Mouse (Mus musculus): Measurements from ENCODE around the gene Clcn3. TPM values are rescaled to one million over a fixed set of nuclear protein-coding genes. Genes with fewer than 3 reads are reported as not detected.

Gene Clcn3
- polyA plus RNA-seq, 1 experiment from 2014 or later, result 53.4 TPM

- no peak overlapping the region for H3K27ac ChIP-seq
- H3K27me3 ChIP-seq, result no peaks in the 10 kb centered on the region
- no peak overlapping the region for H3K9ac ChIP-seq
- no peak for ATAC-seq (ENCODE audit: low FRiP score)
- no peak overlapping the region for H3K4me2 ChIP-seq
- 68% methylated on average over 4 of the region's 4 CpGs for WGBS
- no peak overlapping the region for H3K4me3 ChIP-seq (replicated peaks)
- H3K36me3 ChIP-seq (replicated peaks), result no peaks in the 10 kb centered on the region
- H3K9me3 ChIP-seq, result no peaks in the 10 kb centered on the region
- peaks cover 12% of the 10 kb centered on the region for H3K4me1 ChIP-seq
These were observed 33.2 kb downstream of the Clcn3 start for GRCm38 (mm10) chr8:60949859-60950258.

GRCm38 (mm10) chr8:60947503-60947902, 35.6 kb downstream of the Clcn3 start:
- Histone ChIP-seq H3K9ac (no peak overlapping the region), H3K27me3 (no peaks in the 10 kb centered on the region), H3K4me3 (replicated peaks) (no peak overlapping the region), H3K4me1 (peaks cover 7% of the 10 kb centered on the region), H3K27ac (no peak overlapping the region), H3K4me2 (no peak overlapping the region), H3K36me3 (replicated peaks) (no peaks in the 10 kb centered on the region), H3K9me3 (no peaks in the 10 kb centered on the region)
- ATAC-seq (ENCODE audit: low FRiP score), result no peak

DNA sequence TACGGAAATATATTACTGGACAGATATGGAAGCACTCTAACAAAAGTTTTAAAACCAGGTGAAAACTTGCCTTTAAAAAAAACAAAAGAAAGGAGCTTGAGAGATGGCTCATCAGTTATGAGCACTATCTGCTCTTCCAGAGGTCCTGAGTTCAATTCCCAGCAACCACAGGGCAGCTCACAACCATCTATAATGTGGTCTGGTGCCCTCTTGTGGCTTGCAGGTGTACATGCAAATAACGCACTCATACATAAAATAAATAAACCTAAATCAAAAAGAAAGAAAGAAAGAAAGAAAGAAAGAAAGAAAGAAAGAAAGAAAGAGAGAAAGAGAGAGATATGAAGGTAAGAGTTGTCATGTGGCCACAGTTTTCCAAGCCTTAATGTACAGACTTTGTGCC, 40.2 kb downstream of the Clcn3 start:
- no peak overlapping the region for H3K4me3 ChIP-seq (replicated peaks)

GRCm38 (mm10) chr8:60938717-60939424, 44.2 kb downstream of the Clcn3 start:
- ATAC-seq (ENCODE audit: low FRiP score), result no peak
- H3K36me3 ChIP-seq (replicated peaks), result peaks cover 4% of the 10 kb centered on the region
- H3K4me3 ChIP-seq (replicated peaks), result no peak overlapping the region
- H3K27me3 ChIP-seq, result no peaks in the 10 kb centered on the region
- H3K4me2 ChIP-seq, result no peak overlapping the region
- H3K9me3 ChIP-seq, result no peaks in the 10 kb centered on the region
- H3K9ac ChIP-seq, result no peak overlapping the region
- 11% methylated on average over 3 of the region's 3 CpGs for WGBS
- H3K27ac ChIP-seq, result no peak overlapping the region
- H3K4me1 ChIP-seq, result peaks cover 7% of the 10 kb centered on the region

More for the DNA sequence above, 40.2 kb downstream of the Clcn3 start:
- H3K4me1 ChIP-seq, result peaks cover 7% of the 10 kb centered on the region
- ATAC-seq (ENCODE audit: low FRiP score), result no peak
- WGBS, result 96% methylated on average over 2 of the region's 2 CpGs
- H3K27me3 ChIP-seq, result no peaks in the 10 kb centered on the region
- H3K9me3 ChIP-seq, result no peaks in the 10 kb centered on the region
- H3K27ac ChIP-seq, result no peak overlapping the region
- H3K36me3 ChIP-seq (replicated peaks), result no peaks in the 10 kb centered on the region
- no peak overlapping the region for H3K9ac ChIP-seq
- H3K4me2 ChIP-seq, result no peak overlapping the region

DNA sequence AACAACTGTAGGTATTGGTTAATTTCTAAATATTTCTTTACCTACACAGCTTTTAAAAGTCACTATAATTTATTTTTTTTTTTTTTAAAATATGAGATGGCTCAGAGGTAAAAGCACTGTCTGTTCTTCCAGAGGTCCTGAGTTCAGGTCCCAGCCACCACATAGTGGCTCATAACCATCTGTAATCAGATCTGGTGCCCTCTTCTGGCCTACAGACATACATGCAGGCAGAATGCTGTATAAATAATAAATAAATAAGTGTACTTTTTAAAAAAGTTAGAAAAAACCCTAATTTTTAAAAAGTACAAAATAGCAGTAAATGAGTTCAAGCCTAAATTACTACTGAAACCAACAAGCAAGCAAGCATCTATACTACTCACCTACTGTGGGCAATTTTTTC, 49.5 kb downstream of the Clcn3 start:
- H3K4me3 ChIP-seq (replicated peaks), result no peak overlapping the region
- ATAC-seq (ENCODE audit: low FRiP score), result no peak
- H3K9ac ChIP-seq, result no peak overlapping the region
- H3K27ac ChIP-seq, result no peak overlapping the region
- no peaks in the 10 kb centered on the region for H3K27me3 ChIP-seq
- no peak overlapping the region for H3K4me2 ChIP-seq
- H3K4me1 ChIP-seq, result peaks cover under 1% of the 10 kb centered on the region
- H3K36me3 ChIP-seq (replicated peaks), result peaks cover 8% of the 10 kb centered on the region
- H3K9me3 ChIP-seq, result no peaks in the 10 kb centered on the region

DNA sequence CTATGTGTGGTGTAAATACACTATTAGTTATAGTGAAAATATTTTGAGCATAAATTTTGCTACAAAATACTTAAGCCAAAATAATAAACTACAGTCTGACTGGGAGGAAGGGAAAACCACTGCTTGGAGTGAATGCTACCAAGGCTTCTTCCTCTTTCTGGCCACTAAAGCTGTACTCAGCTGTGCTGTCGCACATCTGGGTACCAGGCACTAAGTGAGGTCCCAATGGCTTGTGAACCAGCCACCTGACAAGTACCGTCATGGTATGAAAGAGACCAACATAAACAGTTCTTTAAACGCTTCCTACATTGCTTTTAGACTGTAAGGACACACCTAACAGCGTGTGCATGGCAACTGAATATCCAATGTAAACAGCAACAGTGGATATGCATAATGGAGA, 62.9 kb downstream of the Clcn3 start:
- no peak overlapping the region for H3K9ac ChIP-seq
- H3K27me3 ChIP-seq, result no peaks in the 10 kb centered on the region
- 91% methylated on average over 4 of the region's 4 CpGs for WGBS

GRCm38 (mm10) chr8:60919069-60919468, 64.0 kb downstream of the Clcn3 start:
- Histone ChIP-seq H3K9me3 (no peaks in the 10 kb centered on the region), H3K27ac (no peak overlapping the region), H3K4me2 (no peak overlapping the region), H3K4me3 (replicated peaks) (no peak overlapping the region), H3K4me1 (no peaks in the 10 kb centered on the region), H3K27me3 (no peaks in the 10 kb centered on the region), H3K36me3 (replicated peaks) (peaks cover 16% of the 10 kb centered on the region), H3K9ac (no peak overlapping the region)
- WGBS, result 92% methylated on average over 3 of the region's 3 CpGs
- no peak for ATAC-seq (ENCODE audit: low FRiP score)

More for the DNA sequence above, 62.9 kb downstream of the Clcn3 start:
- no peak overlapping the region for H3K4me2 ChIP-seq
- H3K4me3 ChIP-seq (replicated peaks), result no peak overlapping the region
- no peaks in the 10 kb centered on the region for H3K9me3 ChIP-seq
- H3K27ac ChIP-seq, result no peak overlapping the region
- no peaks in the 10 kb centered on the region for H3K4me1 ChIP-seq
- no peak for ATAC-seq (ENCODE audit: low FRiP score)
- H3K36me3 ChIP-seq (replicated peaks), result peaks cover 11% of the 10 kb centered on the region

DNA sequence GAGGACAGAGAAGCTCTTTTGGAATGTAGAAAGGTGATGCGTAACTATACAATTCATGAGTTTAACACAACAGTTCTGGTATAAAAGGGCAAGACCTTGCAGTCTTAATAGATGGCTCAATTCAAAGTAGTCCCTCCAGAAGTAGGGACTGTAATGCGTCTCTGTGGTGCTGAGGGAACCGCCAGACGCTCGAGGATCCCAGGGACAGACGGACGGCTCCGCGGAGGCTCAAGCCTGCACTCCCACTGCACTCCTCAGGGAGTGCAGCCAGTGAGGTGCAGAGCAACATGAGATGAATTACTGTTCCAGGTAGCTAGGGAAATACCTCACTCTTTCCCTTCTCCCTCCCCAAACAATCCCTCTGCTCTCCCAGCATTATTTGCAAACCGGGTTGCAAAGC, 70.5 kb downstream of the Clcn3 start:
- Histone ChIP-seq H3K9me3 (no peaks in the 10 kb centered on the region), H3K4me1 (no peaks in the 10 kb centered on the region), H3K4me3 (replicated peaks) (no peak overlapping the region), H3K4me2 (no peak overlapping the region), H3K27me3 (no peaks in the 10 kb centered on the region), H3K9ac (no peak overlapping the region), H3K27ac (no peak overlapping the region), H3K36me3 (replicated peaks) (peaks cover 29% of the 10 kb centered on the region)
- no peak for ATAC-seq (ENCODE audit: low FRiP score)
- WGBS, result 43% methylated on average over 10 of the region's 10 CpGs

- no peaks in the 10 kb centered on the region for H3K9me3 ChIP-seq
- H3K27ac ChIP-seq, result no peak overlapping the region
- peaks cover 30% of the 10 kb centered on the region for H3K36me3 ChIP-seq (replicated peaks)
- no peak for ATAC-seq (ENCODE audit: low FRiP score)
- no peak overlapping the region for H3K4me2 ChIP-seq
- H3K9ac ChIP-seq, result no peak overlapping the region
- no peaks in the 10 kb centered on the region for H3K27me3 ChIP-seq
- no peaks in the 10 kb centered on the region for H3K4me1 ChIP-seq
- WGBS, result 79% methylated on average over 4 of the region's 4 CpGs
- no peak overlapping the region for H3K4me3 ChIP-seq (replicated peaks)
These were observed 71.0 kb downstream of the Clcn3 start for GRCm38 (mm10) chr8:60912081-60912480.

GRCm38 (mm10) chr8:60900147-60900546, 83.0 kb downstream of the Clcn3 start:
- no peak overlapping the region for H3K4me3 ChIP-seq (replicated peaks)
- H3K4me1 ChIP-seq, result peaks cover 2% of the 10 kb centered on the region; the same call in 1 of the 2 replicates
- H3K36me3 ChIP-seq (replicated peaks), result peaks cover 50% of the 10 kb centered on the region
- no peaks in the 10 kb centered on the region for H3K27me3 ChIP-seq
- WGBS, result 70% methylated on average over 9 of the region's 9 CpGs
- no peaks in the 10 kb centered on the region for H3K9me3 ChIP-seq
- no peak overlapping the region for H3K4me2 ChIP-seq
- no peak for ATAC-seq (ENCODE audit: low FRiP score)
- no peak overlapping the region for H3K27ac ChIP-seq
- no peak overlapping the region for H3K9ac ChIP-seq

DNA sequence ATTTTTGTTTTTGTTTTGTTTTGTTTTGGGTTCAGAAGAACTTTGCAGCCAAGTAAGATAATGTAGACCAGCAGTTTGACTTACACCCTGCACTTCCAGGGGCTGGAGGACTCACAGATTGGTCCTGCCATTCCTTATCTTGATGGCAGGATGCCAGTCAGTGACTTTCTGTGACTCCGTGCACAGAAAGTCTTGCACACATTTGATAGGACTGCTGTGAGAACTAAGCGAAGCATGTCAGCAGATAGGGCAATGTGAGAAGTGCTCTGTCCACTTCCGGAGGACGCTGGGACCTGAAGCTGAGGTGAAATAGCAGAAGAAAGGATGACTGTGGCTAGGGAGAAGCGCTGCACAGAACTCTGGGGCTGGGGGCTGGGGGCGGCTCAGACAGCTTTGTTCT, 87.2 kb downstream of the Clcn3 start:
- H3K27ac ChIP-seq, result no peak overlapping the region
- H3K4me2 ChIP-seq, result no peak overlapping the region
- H3K9ac ChIP-seq, result no peak overlapping the region
- ATAC-seq (ENCODE audit: low FRiP score), result no peak
- H3K4me3 ChIP-seq (replicated peaks), result no peak overlapping the region
- WGBS, result 93% methylated on average over 6 of the region's 6 CpGs
- no peaks in the 10 kb centered on the region for H3K27me3 ChIP-seq
- H3K36me3 ChIP-seq (replicated peaks), result peaks cover 36% of the 10 kb centered on the region
- H3K4me1 ChIP-seq, result peaks cover 24% of the 10 kb centered on the region
- H3K9me3 ChIP-seq, result no peaks in the 10 kb centered on the region

GRCm38 (mm10) chr8:60891757-60892156, 91.3 kb downstream of the Clcn3 start:
- no peak overlapping the region for H3K27ac ChIP-seq
- no peak for ATAC-seq (ENCODE audit: low FRiP score)
- H3K4me1 ChIP-seq, result peaks cover 24% of the 10 kb centered on the region
- WGBS, result 88% methylated on average over 4 of the region's 4 CpGs
- H3K9ac ChIP-seq, result no peak overlapping the region
- peaks cover 8% of the 10 kb centered on the region; the same call in 1 of the 2 replicates for H3K36me3 ChIP-seq (replicated peaks)
- H3K4me2 ChIP-seq, result peak overlapping the region; percentile 72
- no peaks in the 10 kb centered on the region for H3K9me3 ChIP-seq
- H3K27me3 ChIP-seq, result no peaks in the 10 kb centered on the region
- H3K4me3 ChIP-seq (replicated peaks), result no peak overlapping the region

GRCm38 (mm10) chr8:60890520-60890874, 92.6 kb downstream of the Clcn3 start:
- 0 out of 2 replicates have a peak, but pooled peaks cover under 1% of the 10 kb centered on the region for H3K36me3 ChIP-seq (replicated peaks)
- peak overlapping the region; percentile 72 for H3K4me2 ChIP-seq
- no peaks in the 10 kb centered on the region for H3K27me3 ChIP-seq
- peak overlapping the region; percentile 75 for H3K27ac ChIP-seq
- no peak for ATAC-seq (ENCODE audit: low FRiP score)
- peaks cover 24% of the 10 kb centered on the region for H3K4me1 ChIP-seq
- H3K9ac ChIP-seq, result peak overlapping the region; percentile 72
- H3K9me3 ChIP-seq, result no peaks in the 10 kb centered on the region
- 3% methylated on average over 23 of the region's 23 CpGs for WGBS
- peak overlapping the region; percentile 79 for H3K4me3 ChIP-seq (replicated peaks)

All from forebrain, embryonic 12.5 days (tissue).